Mouse (Mus musculus) testis, adult 2 months (tissue): ENCODE data around the gene Tmem120b.

ENCODE experiments used
- CTCF ChIP-seq: fragments of 200-500 bp; IDR thresholded peaks from 2 replicates; pipeline ENCODE4 v1.5.1; 2012; ENCODE audit warnings: low read depth, mild to moderate bottlenecking, inconsistent platforms, low read length, moderate library complexity; ENCODE audit not compliant: control insufficient read depth, insufficient read depth, insufficient replicate concordance
- POLR2A ChIP-seq: fragments of 200-500 bp; IDR thresholded peaks from 2 replicates; pipeline ENCODE4 v1.6.1; 2012; ENCODE audit warnings: low read depth, mild to moderate bottlenecking, inconsistent platforms, low read length, moderate library complexity; ENCODE audit not compliant: control insufficient read depth

- TF ChIP-seq CTCF (no peak), POLR2A (no peak)
Measured at GRCm38 (mm10) chr5:123033646-123034160, 34.5 kb upstream of the Tmem120b start.
